16 mouse cellular contexts compared by ENCODE assay signal in genomic region chr3:107183178-107183577, GRCm38 (mm10). TPM values are rescaled to one million over a fixed set of nuclear protein-coding genes. Genes with fewer than 3 reads are reported as not detected.
DNase-seq lines count a peak whose midpoint lies in the region.
"Had no signal": no experiment of that assay in that cellular context is flagged by ENCODE, and none has a peak within 500 bp of the region (broad histone marks: within the 10 kb centered on the region; RNA-seq: fewer than 3 reads in every experiment).

No protein-coding gene starts in this region.

- DNase-seq in gastrocnemius, postnatal 14 days, result peak; percentile 32
- no peak for DNase-seq in gastrocnemius, postnatal 36 days
- peak; percentile 46 to 65 for DNase-seq in left cerebral cortex, postnatal 14 days (ENCODE audit: low spot score in 2 of 2)
- DNase-seq in left cerebral cortex, postnatal 36 days (ENCODE audit: low spot score in 2 of 2), result no peak
- peak; percentile 42 for DNase-seq in right cerebral cortex, postnatal 4 days
- no peak for DNase-seq in right cerebral cortex, adult 2 months (ENCODE audit: low spot score in 2 of 2)
- peak; percentile 24 for DNase-seq in lung, postnatal 36 days
- DNase-seq in B cell, adult 2 months, result no peak
- DNase-seq: adrenal gland, adult 8-10 months; cerebellum, adult 9-11 months; kidney, postnatal 25 days; liver, embryonic 13.5 days; thymus, postnatal 25 days had no signal

- intact Hi-C loops in gastrocnemius, postnatal 14 days (cut with DNase I; ENCODE audit: low total_unique reads), result no loop called here
- intact Hi-C loops in gastrocnemius, postnatal 36 days (cut with DNase I), result no loop called here
- intact Hi-C loops in left cerebral cortex, postnatal 14 days (cut with DNase I), result no loop called here
- intact Hi-C loops in left cerebral cortex, postnatal 36 days (cut with DNase I), result no loop called here

RNA-seq across cellular contexts. Expression of gene Kcna10, which starts 0.3 kb away (rescaled TPM):
- under 1 TPM in 1 of 2 experiments, not detected in 1; 0.10 TPM for total RNA-seq in gastrocnemius, postnatal 14 days (2021)
- not detected for total RNA-seq in gastrocnemius, postnatal 36 days (2021)
- not detected for total RNA-seq in left cerebral cortex, postnatal 14 days (2021)
- total RNA-seq in left cerebral cortex, postnatal 36 days (2021), result under 1 TPM in 1 of 2 experiments, not detected in 1; 0.20 TPM
- total RNA-seq: adrenal gland, adult 8-10 months; layer of hippocampus, postnatal 10 days; megakaryocyte progenitor cell, adult 5-6 weeks had no signal

RNA-seq across cellular contexts. Expression of gene Cym, which starts 38.4 kb away (rescaled TPM):
- not detected for total RNA-seq in gastrocnemius, postnatal 14 days (2021)
- not detected for total RNA-seq in gastrocnemius, postnatal 36 days (2021)
- total RNA-seq in left cerebral cortex, postnatal 14 days (2021), result not detected
- total RNA-seq in left cerebral cortex, postnatal 36 days (2021), result not detected
- total RNA-seq: G1E; layer of hippocampus, postnatal 10 days; megakaryocyte progenitor cell, adult 5-6 weeks had no signal

RNA-seq across cellular contexts. Expression of gene A630076J17Rik, which starts 47.2 kb away (rescaled TPM):
- not detected for total RNA-seq in gastrocnemius, postnatal 14 days (2021)
- not detected for total RNA-seq in gastrocnemius, postnatal 36 days (2021)
- total RNA-seq in left cerebral cortex, postnatal 14 days (2021), result not detected
- not detected for total RNA-seq in left cerebral cortex, postnatal 36 days (2021)
- total RNA-seq: adrenal gland, adult 8-10 months; G1E; layer of hippocampus, postnatal 10 days; megakaryocyte progenitor cell, adult 5-6 weeks had no signal

RNA-seq across cellular contexts. Expression of gene Prok1, which starts 56.3 kb away (rescaled TPM):
- not detected for total RNA-seq in gastrocnemius, postnatal 14 days (2021)
- not detected for total RNA-seq in gastrocnemius, postnatal 36 days (2021)
- not detected for total RNA-seq in left cerebral cortex, postnatal 14 days (2021)
- total RNA-seq in left cerebral cortex, postnatal 36 days (2021), result not detected
- total RNA-seq: layer of hippocampus, postnatal 10 days; megakaryocyte progenitor cell, adult 5-6 weeks had no signal

Comparison
In these comparisons a context has a peak if more than half of its experiments do, and no peak if none do; other contexts are left out.
1. DNase-seq: peak in gastrocnemius, postnatal 14 days (single experiment), left cerebral cortex, postnatal 14 days (2 of 2), right cerebral cortex, postnatal 4 days (single experiment) and lung, postnatal 36 days (single experiment); none in gastrocnemius, postnatal 36 days (0 of 2), left cerebral cortex, postnatal 36 days (0 of 2), right cerebral cortex, adult 2 months (0 of 2) and B cell, adult 2 months (0 of 2).